Mouse (Mus musculus): ENCODE results near the gene Gm47791.

- TF ChIP-seq CTCF (conservative IDR thresholded peaks at IDR 0.05; ENCODE audit: low read length) (no peak), NANOG (IDR thresholded peaks at IDR 0.05; ENCODE audit: borderline replicate concordance, low read length) (no peak)
Observed at GRCm38 (mm10) chr1:82738066-82738465, 33.0 kb downstream of the Gm47791 start.
